Mouse (Mus musculus) ES-E14 (cell line): ENCODE measurements around the gene Wtap.

ENCODE experiments used
- CHD2 ChIP-seq: IDR thresholded peaks from 2 replicates; pipeline ENCODE4 v1.6.1; 2014; ENCODE audit warnings: mild to moderate bottlenecking, low read depth, low read length, inconsistent platforms
- HCFC1 ChIP-seq: IDR thresholded peaks from 2 replicates; pipeline ENCODE4 v1.6.1; 2012; ENCODE audit warnings: low read length, inconsistent platforms, borderline replicate concordance; ENCODE audit not compliant: insufficient read depth
- MAFK ChIP-seq: IDR thresholded peaks from 2 replicates; pipeline ENCODE4 v1.6.1; 2014; ENCODE audit warnings: mild to moderate bottlenecking, low read depth, low read length, inconsistent platforms; ENCODE audit not compliant: insufficient read depth
- ZC3H11A ChIP-seq: IDR thresholded peaks from 2 replicates; pipeline ENCODE4 v1.6.1; 2012; ENCODE audit warnings: low read depth, mild to moderate bottlenecking, inconsistent platforms, low read length, borderline replicate concordance
- ZNF384 ChIP-seq: IDR thresholded peaks from 2 replicates; pipeline ENCODE4 v1.6.1; 2012; ENCODE audit warnings: low read depth, low read length, inconsistent platforms

- TF ChIP-seq CHD2 (no peak), ZNF384 (no peak), HCFC1 (no peak), MAFK (no peak), ZC3H11A (no peak)
Observed at GRCm38 (mm10) chr17:12925001-12925400, 69.0 kb downstream of the Wtap start.
